Mouse (Mus musculus) stomach, postnatal 0 days (tissue): Measurements from ENCODE around the gene Ei24.

ENCODE experiments used
- CTCF ChIP-seq: IDR thresholded peaks from 2 replicates; pipeline ENCODE4 v1.5.1; 2016; ENCODE audit warnings: antibody characterized with exemption, low read depth, mild to moderate bottlenecking, moderate library complexity
- EP300 ChIP-seq: optimal IDR thresholded peaks from 2 replicates; pipeline ENCODE3; 2016; ENCODE audit warnings: antibody characterized with exemption

DNA sequence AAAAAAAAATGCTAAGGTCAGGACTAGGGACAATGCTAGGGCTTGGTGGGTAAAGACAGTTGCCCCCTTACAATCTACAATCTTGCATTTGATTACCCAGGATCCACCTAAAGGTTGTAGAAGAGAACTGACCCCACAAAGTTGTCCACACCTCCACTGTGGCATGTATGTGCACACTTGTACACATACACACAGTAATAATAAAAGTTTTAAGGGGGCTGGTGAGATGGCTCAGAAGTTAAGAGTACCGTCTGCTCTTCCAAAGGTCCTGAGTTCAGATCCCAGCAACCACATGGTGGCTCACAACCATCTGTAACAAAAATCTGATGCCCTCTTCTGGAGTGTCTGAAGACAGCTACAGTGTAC is 28.2 kb downstream of the Ei24 start:
- no peak for TF ChIP-seq CTCF
- no peak for TF ChIP-seq EP300
